Mouse (Mus musculus): Measurements from ENCODE around the gene Drc1. TPM values are rescaled to one million over a fixed set of nuclear protein-coding genes. Genes with fewer than 3 reads are reported as not detected.

Gene Drc1
- polyA plus RNA-seq (2014; fragmentation: Illumina TruSeq; extraction: RNeasy Lipid Tissue Mini Kit (QIAGEN cat#74804); ENCODE audit: low read depth, low replicate concordance): 1.6 TPM

DNA sequence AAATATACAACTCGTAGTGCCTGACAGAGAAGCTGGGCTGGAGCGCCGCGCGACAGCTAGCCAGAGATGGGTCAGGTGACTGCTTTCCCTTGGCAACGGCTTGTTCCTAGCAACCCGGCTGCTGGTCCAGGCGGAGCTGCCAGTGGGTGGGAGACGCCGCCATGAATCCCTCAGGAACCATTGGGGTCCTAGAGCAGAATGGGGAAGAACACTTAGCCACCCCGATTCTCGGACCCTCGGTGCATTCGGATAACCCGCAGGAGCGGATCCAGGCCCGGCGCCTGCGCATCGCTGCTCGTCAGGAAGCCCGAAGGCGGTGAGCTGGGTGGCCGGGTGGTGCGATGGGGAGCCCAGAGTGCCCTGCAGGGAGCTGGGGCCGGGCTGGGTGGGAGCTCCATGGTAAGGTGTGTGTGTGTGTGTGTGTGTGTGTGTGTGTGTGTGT is at the start of gene Drc1:
Drc1 (plus strand) TSS at position 98 of the 442 bp plus-strand sequence.

GRCm38 (mm10) chr5:30232271-30232971 is 48.8 kb upstream of the Drc1 start, which contains the start of gene Selenoi:
TSS of gene Selenoi (plus strand) at chr5:30232581.

Other genes with a start within 250 kb of the Drc1 start
- 17.0 TPM for gene Tyms, start 207.8 kb upstream of the Drc1 start, polyA plus RNA-seq (2014; fragmentation: Illumina TruSeq; extraction: RNeasy Lipid Tissue Mini Kit (QIAGEN cat#74804); ENCODE audit: low read depth, low replicate concordance)
- not detected for gene Garem2, start 176.2 kb upstream of the Drc1 start, polyA plus RNA-seq (2014; fragmentation: Illumina TruSeq; extraction: RNeasy Lipid Tissue Mini Kit (QIAGEN cat#74804); ENCODE audit: low read depth, low replicate concordance)
- gene 3110082J24Rik, start 175.3 kb upstream of the Drc1 start, polyA plus RNA-seq (2014; fragmentation: Illumina TruSeq; extraction: RNeasy Lipid Tissue Mini Kit (QIAGEN cat#74804); ENCODE audit: low read depth, low replicate concordance): not detected
- 232 TPM for gene Hadha, start 126.2 kb upstream of the Drc1 start, polyA plus RNA-seq (2014; fragmentation: Illumina TruSeq; extraction: RNeasy Lipid Tissue Mini Kit (QIAGEN cat#74804); ENCODE audit: low read depth, low replicate concordance)
- gene Hadhb, start 126.1 kb upstream of the Drc1 start, polyA plus RNA-seq (2014; fragmentation: Illumina TruSeq; extraction: RNeasy Lipid Tissue Mini Kit (QIAGEN cat#74804); ENCODE audit: low read depth, low replicate concordance): 654 TPM
- gene Adgrf3, start 75.7 kb upstream of the Drc1 start, polyA plus RNA-seq (2014; fragmentation: Illumina TruSeq; extraction: RNeasy Lipid Tissue Mini Kit (QIAGEN cat#74804); ENCODE audit: low read depth, low replicate concordance): not detected
- gene Selenoi, start 48.8 kb upstream of the Drc1 start, polyA plus RNA-seq (2014; fragmentation: Illumina TruSeq; extraction: RNeasy Lipid Tissue Mini Kit (QIAGEN cat#74804); ENCODE audit: low read depth, low replicate concordance): 58.9 TPM
- gene Otof, start 180.5 kb downstream of the Drc1 start, polyA plus RNA-seq (2014; fragmentation: Illumina TruSeq; extraction: RNeasy Lipid Tissue Mini Kit (QIAGEN cat#74804); ENCODE audit: low read depth, low replicate concordance): not detected
- gene 1700001C02Rik, start 184.7 kb downstream of the Drc1 start, polyA plus RNA-seq (2014; fragmentation: Illumina TruSeq; extraction: RNeasy Lipid Tissue Mini Kit (QIAGEN cat#74804); ENCODE audit: low read depth, low replicate concordance): not detected